Mouse (Mus musculus) midbrain, embryonic 13.5 days (tissue): ENCODE measurements around the gene Sod2. TPM values are rescaled to one million over a fixed set of nuclear protein-coding genes. Genes with fewer than 3 reads are reported as not detected.
"Not testable (repeated sequence)": the region's sequence is repeated elsewhere in the genome, so short reads cannot be mapped to it uniquely, and the experiment has no call there.

Experiments used
- ATAC-seq: fragments of 200-750 bp; cut with Nextera tagmentation; 2 replicates; pipeline ENCODE4 v1.8.0; 2017; ENCODE audit warnings: mild to moderate bottlenecking, moderate TSS enrichment, moderate library complexity
- H3K27ac ChIP-seq: fragments of 300-500 bp; sonication (generic); 2 replicates; pipeline ENCODE4 v1.5.1; 2015; ENCODE audit warnings: inconsistent platforms, mild to moderate bottlenecking, moderate library complexity
- H3K27me3 ChIP-seq: fragments of 300-500 bp; sonication (generic); 2 replicates; pipeline ENCODE4 v1.6.1; 2015; ENCODE audit warnings: mild to moderate bottlenecking, inconsistent platforms
- H3K36me3 ChIP-seq: fragments of 300-500 bp; sonication (generic); 2 replicates; pipeline ENCODE4 v1.6.1; 2015; ENCODE audit warnings: mild to moderate bottlenecking, inconsistent platforms
- H3K4me1 ChIP-seq: fragments of 300-500 bp; sonication (generic); replicated peaks from 2 replicates; pipeline ENCODE4 v1.6.1; 2015; ENCODE audit warnings: inconsistent platforms
- H3K4me2 ChIP-seq: fragments of 300-500 bp; sonication (generic); replicated peaks from 2 replicates; pipeline ENCODE4 v1.6.1; 2015; ENCODE audit warnings: moderate library complexity, mild to moderate bottlenecking, inconsistent platforms
- H3K4me3 ChIP-seq: fragments of 300-500 bp; sonication (generic); replicated peaks from 2 replicates; pipeline ENCODE4 v1.5.1; 2015; ENCODE audit warnings: mild to moderate bottlenecking, inconsistent platforms
- H3K9ac ChIP-seq: fragments of 300-500 bp; sonication (generic); replicated peaks from 2 replicates; pipeline ENCODE4 v1.6.1; 2015; ENCODE audit warnings: mild to moderate bottlenecking, inconsistent platforms
- H3K9me3 ChIP-seq: fragments of 300-500 bp; sonication (generic); 2 replicates; pipeline ENCODE4 v1.6.1; 2016; ENCODE audit warnings: mild to moderate bottlenecking, inconsistent platforms
- WGBS: fragments of 180-500 bp; shearing (Covaris S2); methylation state at CpG from one replicate; pipeline ENCODE4 v1.1.7; 2015; 5-methylcytosine and 5-hydroxymethylcytosine counted together
- polyA plus RNA-seq: library from polyadenylated mRNA; unstranded; fragments of >200 nt; fragmentation: Nextera tagmentation; extraction: Ambion mirVana; gene quantifications from 2 replicates; pipeline ENCODE4 v1.2.1, GENCODE M21; 2015

Gene Sod2
- polyA plus RNA-seq, 1 experiment from 2014 or later: 112 TPM

DNA sequence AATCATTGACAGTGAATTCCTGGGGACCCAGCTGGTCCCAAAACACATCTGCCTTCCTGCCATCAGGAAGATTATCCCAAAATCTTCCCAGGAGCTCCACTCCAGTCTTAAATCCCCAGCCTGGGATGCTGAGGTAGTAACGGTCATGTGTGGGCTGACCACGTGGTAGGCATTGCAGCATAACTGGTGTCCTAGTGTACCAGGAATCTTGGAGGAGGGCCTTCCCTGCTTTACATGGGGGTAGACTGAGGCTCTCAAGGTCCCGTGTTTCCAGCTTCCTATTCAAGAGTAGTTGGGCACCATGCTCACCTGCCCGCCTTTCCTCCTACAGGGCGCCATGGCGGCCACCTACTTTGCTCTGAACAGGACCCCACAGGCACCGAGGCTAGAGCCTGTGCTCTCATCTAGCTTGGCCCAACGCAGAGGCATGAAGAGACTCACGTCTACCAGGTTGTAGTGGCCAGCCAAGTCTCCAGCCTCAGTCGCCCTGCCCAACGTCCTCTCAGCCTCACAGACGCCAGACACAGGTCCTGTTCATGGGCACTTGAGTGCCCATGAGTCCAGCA, 30.1 kb downstream of the Sod2 start:
- not testable (repeated sequence) for H3K4me2 ChIP-seq, H3K4me1 ChIP-seq, H3K27me3 ChIP-seq, H3K9me3 ChIP-seq, H3K4me3 ChIP-seq, H3K36me3 ChIP-seq, H3K9ac ChIP-seq, H3K27ac ChIP-seq
- 88% methylated on average over 4 of the region's 12 CpGs for WGBS
- 0 out of 2 replicates have a peak, but pooled peaks have one; percentile 17 for ATAC-seq

- not testable (repeated sequence) for H3K4me3 ChIP-seq, H3K27ac ChIP-seq, H3K4me2 ChIP-seq, H3K9me3 ChIP-seq, H3K4me1 ChIP-seq, H3K27me3 ChIP-seq, H3K36me3 ChIP-seq, H3K9ac ChIP-seq
- 6% methylated on average over 4 of the region's 4 CpGs for WGBS
- ATAC-seq: peak; percentile 94
These were observed 37.4 kb downstream of the Sod2 start for GRCm38 (mm10) chr17:13043846-13044673.

DNA sequence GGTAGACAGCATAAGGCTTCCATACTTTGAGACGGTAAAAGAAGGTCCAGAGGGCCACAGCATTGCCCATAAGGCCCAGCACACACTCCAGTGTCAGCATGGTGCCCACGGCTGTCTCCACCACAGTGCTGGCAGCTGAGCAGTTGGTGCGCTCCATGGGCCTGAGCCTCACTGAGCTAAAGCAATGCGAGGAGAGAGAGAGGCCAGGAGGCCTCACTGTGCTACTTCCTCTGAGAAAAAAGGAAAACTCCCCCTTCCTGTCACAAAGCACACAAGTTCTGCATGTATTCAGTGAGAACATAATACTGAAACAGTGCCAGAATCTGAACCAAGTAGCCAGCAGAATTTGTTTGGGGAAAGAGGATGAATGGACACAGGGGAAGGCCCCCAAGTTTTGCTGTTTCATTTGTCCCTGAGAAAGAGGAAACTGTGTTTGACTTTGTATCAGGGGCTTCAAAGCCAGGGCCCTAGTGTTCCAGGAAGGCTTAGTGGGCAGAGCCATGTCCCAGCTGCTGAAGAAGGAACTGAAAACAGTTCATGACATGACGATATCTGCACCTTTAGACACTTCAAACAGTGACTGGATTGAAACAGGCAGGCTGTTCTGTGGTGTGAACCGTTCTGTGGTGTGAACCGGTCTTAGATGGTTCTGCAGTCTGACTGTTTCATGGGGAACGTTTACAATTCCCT, 45.6 kb downstream of the Sod2 start, which contains the start of gene Gpr31b:
Gene Gpr31b, minus strand, starts transcription at position 173 of the 690 bp plus-strand sequence.
- WGBS: 71% methylated on average over 2 of the region's 8 CpGs

DNA sequence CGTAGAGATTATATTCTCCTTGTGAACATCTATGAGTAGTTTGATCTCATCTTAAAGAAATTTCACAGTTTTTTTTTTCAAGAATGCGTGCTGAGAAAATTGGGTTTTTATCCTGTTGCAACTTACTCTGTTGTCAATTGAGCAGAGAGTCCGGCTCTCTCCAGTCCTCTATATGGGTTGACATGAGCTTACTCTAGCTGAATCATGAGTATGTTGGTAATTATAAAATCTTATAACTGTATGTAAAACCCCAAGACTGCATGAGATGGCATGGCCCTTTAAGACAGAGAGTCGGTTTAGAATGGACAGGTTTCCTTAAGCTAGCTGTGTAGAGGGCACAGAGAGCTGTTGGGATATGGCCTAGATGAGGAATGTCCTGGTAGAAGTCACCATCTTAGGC, 54.2 kb downstream of the Sod2 start, which contains the start of gene Tcp10b:
Gene Tcp10b, plus strand, starts transcription at position 301 of the 400 bp plus-strand sequence.
- H3K4me3 ChIP-seq, H3K27me3 ChIP-seq, H3K36me3 ChIP-seq, H3K9ac ChIP-seq, ATAC-seq, H3K27ac ChIP-seq, H3K4me1 ChIP-seq, H3K9me3 ChIP-seq, H3K4me2 ChIP-seq: not testable (repeated sequence)
- 92% methylated on average over 4 of the region's 4 CpGs for WGBS

More for the DNA sequence above, 45.6 kb downstream of the Sod2 start, which contains the start of gene Gpr31b:
- 0 out of 2 replicates have a peak, but pooled peaks have one; percentile 41 for ATAC-seq
- H3K27ac ChIP-seq, H3K27me3 ChIP-seq, H3K4me2 ChIP-seq, H3K36me3 ChIP-seq, H3K9me3 ChIP-seq, H3K9ac ChIP-seq, H3K4me1 ChIP-seq, H3K4me3 ChIP-seq: not testable (repeated sequence)

- H3K36me3 ChIP-seq, H3K4me2 ChIP-seq, H3K4me1 ChIP-seq, H3K27ac ChIP-seq, H3K9me3 ChIP-seq, H3K9ac ChIP-seq, H3K4me3 ChIP-seq, H3K27me3 ChIP-seq: not testable (repeated sequence)
- WGBS: 96% methylated on average over 5 of the region's 7 CpGs
- ATAC-seq: 0 out of 2 replicates have a peak, but pooled peaks have one; percentile 24
These were observed 56.2 kb downstream of the Sod2 start for GRCm38 (mm10) chr17:13062882-13063281.

DNA sequence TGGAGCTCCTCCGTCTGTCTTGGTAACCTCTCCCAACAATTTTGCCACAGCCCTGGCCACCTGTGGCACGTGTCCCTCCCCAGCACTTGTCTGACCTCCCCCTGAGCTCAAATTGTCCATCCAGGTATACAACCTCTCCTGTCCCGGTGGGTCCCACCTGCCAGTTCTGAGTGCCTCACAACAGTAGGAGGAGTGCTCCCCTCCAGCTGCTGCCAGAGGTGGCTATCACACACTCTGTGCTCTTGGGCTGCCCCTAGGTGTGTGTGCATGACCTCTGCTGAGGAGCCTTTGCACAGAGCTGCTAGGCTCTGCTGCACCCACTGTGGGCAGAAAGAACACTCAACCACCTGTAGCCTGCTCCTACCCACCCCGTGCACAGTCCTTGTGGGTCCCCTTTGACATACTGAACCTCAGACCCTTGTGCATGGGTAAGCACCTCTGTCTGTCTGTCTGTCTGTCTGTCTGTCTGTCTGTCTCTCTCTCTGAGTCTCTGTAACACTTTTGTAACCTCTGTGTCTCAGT, 61.3 kb downstream of the Sod2 start:
- H3K4me2 ChIP-seq, ATAC-seq, H3K9ac ChIP-seq, H3K27ac ChIP-seq, H3K9me3 ChIP-seq, H3K27me3 ChIP-seq, H3K36me3 ChIP-seq, H3K4me1 ChIP-seq, H3K4me3 ChIP-seq: not testable (repeated sequence)
- WGBS: 100% methylated on average over 1 of the region's 4 CpGs

- H3K36me3 ChIP-seq, ATAC-seq, H3K9ac ChIP-seq, H3K4me1 ChIP-seq, H3K4me3 ChIP-seq, H3K9me3 ChIP-seq, H3K27ac ChIP-seq, H3K4me2 ChIP-seq, H3K27me3 ChIP-seq: not testable (repeated sequence)
- WGBS: 72% methylated on average over 5 of the region's 5 CpGs
These were observed 62.6 kb downstream of the Sod2 start for GRCm38 (mm10) chr17:13069227-13069626.

Other genes starting within 250 kb of the Sod2 start
- 11.0 and 11.2 TPM in 2 replicates for gene Igf2r, start 237.2 kb upstream of the Sod2 start, polyA plus RNA-seq
- not detected in 2 replicates for gene Mas1, start 138.7 kb upstream of the Sod2 start, polyA plus RNA-seq
- not detected in 2 replicates for gene Mrgprh, start 130.8 kb upstream of the Sod2 start, polyA plus RNA-seq
- gene Pnldc1, start 96.6 kb upstream of the Sod2 start, polyA plus RNA-seq: 1.5 and 2.0 TPM in 2 replicates
- 403 and 435 TPM in 2 replicates for gene Tcp1, start 91.1 kb upstream of the Sod2 start, polyA plus RNA-seq
- 138 and 145 TPM in 2 replicates for gene Mrpl18, start 90.5 kb upstream of the Sod2 start, polyA plus RNA-seq
- 0.92 and 1.1 TPM in 2 replicates for gene Acat3, start 66.2 kb upstream of the Sod2 start, polyA plus RNA-seq
- 360 and 384 TPM in 2 replicates for gene Acat2, start 46.1 kb upstream of the Sod2 start, polyA plus RNA-seq
- gene Wtap, start 12.7 kb upstream of the Sod2 start, polyA plus RNA-seq: 149 and 160 TPM in 2 replicates
- not detected in 2 replicates for gene Gpr31b, start 45.5 kb downstream of the Sod2 start, polyA plus RNA-seq
- gene Tcp10b, start 54.3 kb downstream of the Sod2 start, polyA plus RNA-seq: 0.13 TPM in 1 of 2 replicates, not detected in the other
- 0.07 TPM in 1 of 2 replicates, not detected in the other for gene Unc93a, start 125.0 kb downstream of the Sod2 start, polyA plus RNA-seq
- gene Smok2a, start 214.3 kb downstream of the Sod2 start, polyA plus RNA-seq: not detected in 2 replicates
- gene Smok2b, start 223.4 kb downstream of the Sod2 start, polyA plus RNA-seq: not detected in 2 replicates